Mouse (Mus musculus): ENCODE measurements around the gene Itpr3.
A peak's percentile ranks its signal among the peaks of the same experiment; 100 is the strongest.

Itpr3 gene

GRCm38 (mm10) chr17:27038335-27039050 lies 18.6 kb upstream of the Itpr3 start:
- DNase-seq (ENCODE audit: low spot score) = peak; percentile 53

DNA sequence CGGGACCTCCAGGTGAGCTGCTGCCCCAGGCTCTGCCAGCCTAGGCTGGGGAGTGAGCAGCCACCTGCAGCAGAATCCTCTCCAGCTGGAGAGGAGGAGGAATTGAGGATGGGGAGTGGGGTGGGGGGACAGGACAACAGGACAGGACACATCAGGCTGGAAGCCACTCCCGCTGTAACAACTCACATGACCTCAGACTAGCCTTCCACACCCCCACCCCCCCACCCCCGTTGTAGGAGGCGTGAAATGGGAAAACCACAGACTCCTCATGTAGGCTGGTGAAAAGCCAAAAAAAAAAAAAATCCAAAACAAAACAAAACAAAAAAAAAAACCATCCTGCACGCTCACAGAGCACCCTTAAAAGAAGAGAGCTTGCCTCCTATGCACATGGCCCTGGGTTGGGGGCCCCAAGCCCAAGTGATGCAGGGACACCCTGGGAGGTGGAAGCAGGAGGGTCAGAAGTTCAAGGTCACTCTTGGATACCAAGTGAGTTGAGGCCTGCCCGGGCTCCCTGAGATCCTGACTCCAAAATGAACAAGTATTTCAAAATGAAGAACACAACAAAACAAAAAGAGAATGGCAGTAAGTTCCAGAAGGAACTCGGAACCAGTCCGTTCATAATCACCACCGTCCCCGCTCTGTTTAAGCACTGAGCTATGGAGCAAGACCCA lies 17.5 kb upstream of the Itpr3 start:
- no peak for DNase-seq (ENCODE audit: low spot score)

GRCm38 (mm10) chr17:27040304-27041045 lies 16.6 kb upstream of the Itpr3 start:
- DNase-seq (ENCODE audit: low spot score) = no peak

DNA sequence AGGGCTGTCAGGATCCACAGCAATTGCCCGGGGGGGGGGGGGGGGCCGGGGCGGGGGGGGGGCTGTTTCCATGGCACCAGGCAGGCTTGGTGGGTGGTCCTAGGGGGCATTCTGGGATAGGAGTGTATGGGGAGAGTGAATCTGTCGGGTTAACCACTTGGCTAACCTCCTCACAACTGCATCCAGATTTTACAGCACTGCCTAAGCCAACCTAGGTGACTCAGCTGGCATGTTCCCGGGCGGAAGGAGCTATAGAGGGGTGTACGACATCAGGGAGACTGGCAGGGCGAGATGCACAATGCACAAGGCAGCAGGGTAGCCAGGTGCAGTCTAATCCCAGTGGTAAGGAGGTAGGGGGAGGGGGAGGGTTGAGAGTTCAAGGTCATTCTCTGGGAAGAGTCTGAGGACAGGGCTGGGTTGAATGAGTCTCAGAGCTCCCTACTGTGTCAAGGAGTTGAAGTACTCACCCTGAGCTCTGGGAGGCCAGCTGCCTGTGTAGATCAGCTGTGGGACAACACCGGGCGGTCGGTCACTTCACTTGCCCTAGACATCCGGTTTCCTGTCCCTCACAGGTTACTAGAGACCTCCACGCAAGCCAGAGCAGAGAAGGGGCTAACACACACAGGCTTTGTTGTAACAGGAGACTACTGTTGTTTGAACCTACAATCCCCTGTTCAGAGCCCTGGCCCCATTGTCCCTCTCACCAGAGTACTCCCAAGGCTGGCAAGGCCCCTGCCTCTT lies 15.9 kb upstream of the Itpr3 start:
- DNase-seq (ENCODE audit: low spot score) = no peak

GRCm38 (mm10) chr17:27041787-27042055 lies 15.4 kb upstream of the Itpr3 start:
- DNase-seq (ENCODE audit: low spot score) = no peak

GRCm38 (mm10) chr17:27042840-27043239 lies 14.3 kb upstream of the Itpr3 start:
- no peak for DNase-seq (ENCODE audit: low spot score)

- no peak for DNase-seq (ENCODE audit: low spot score)
Observed at GRCm38 (mm10) chr17:27045164-27045563, 11.9 kb upstream of the Itpr3 start.

GRCm38 (mm10) chr17:27047762-27048444 lies 9.2 kb upstream of the Itpr3 start:
- DNase-seq (ENCODE audit: low spot score) = no peak

- DNase-seq (ENCODE audit: low spot score) = no peak
Observed at GRCm38 (mm10) chr17:27048445-27049239, 8.5 kb upstream of the Itpr3 start.

GRCm38 (mm10) chr17:27050853-27051252 lies 6.3 kb upstream of the Itpr3 start:
- DNase-seq (ENCODE audit: low spot score) = no peak

GRCm38 (mm10) chr17:27051514-27051913 lies 5.6 kb upstream of the Itpr3 start:
- no peak for DNase-seq (ENCODE audit: low spot score)

DNA sequence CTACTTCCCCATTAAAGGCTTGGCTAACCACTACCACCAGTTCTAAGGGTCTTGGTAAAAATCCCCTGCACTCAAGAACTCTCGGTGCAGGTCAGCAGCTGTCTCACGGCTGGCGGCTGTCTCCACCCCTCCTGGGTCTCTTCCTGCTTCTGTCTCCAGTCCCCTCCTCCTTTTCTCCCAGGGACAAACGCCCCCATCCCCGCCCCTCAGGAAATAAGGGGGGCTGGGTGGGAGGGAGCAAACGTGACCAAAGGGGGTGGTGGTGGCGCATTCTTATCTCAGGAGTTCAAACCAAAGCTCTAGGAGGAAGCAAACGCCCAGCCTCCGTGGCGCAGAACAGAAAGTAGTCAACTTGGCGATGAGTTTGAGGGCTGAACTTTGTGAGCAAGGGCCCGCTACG lies 934 bp upstream of the Itpr3 start:
- peak; percentile 51 for DNase-seq (ENCODE audit: low spot score)

DNA sequence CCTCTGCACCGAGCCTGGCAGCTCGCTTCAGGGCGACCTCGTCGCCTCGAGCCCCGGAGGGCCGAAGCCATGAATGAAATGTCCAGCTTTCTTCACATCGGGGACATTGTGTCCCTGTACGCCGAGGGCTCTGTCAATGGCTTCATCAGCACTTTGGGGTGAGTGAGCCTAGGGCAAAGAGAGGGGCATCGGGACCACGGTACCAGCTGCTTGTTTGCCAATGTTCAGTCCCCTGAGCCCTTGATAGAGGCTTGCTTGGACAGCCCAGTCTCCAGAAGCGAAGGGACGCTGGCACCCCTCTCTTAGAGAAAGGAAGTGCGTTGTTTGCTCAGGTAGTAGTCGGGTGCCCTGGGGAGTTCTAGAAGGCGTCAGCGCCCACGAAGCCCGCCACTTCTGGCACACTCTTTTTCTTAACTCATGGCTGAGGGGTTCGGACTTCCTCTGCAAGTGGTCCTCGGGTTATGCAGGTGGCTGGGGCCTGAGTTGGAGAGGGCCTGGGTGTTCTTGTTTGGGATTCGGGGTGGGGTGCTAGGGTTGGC lies 482 bp downstream of the Itpr3 start:
- DNase-seq (ENCODE audit: low spot score) = no peak

- DNase-seq (ENCODE audit: low spot score) = no peak
Observed at GRCm38 (mm10) chr17:27060698-27061097, 3.6 kb downstream of the Itpr3 start.

DNA sequence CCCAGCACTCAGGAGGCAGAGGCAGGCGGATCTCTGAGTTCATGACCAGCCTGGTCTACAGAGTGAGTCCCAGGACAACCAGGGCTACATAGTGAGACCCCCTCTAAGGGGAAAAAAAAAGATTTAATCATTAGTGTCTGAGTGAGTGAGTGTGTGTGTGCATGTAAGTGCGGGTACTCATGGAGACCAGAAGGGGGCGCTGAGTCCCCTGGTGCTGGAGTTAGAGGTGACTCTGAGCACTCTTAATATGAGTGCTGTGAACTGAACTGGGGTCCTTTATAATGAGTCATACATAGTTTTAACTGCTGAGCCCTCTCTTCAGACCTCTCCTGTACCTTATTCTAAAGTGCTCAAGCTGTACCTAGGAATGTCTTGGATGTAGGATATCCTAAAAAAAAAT lies 4.6 kb downstream of the Itpr3 start:
- DNase-seq (ENCODE audit: low spot score) = no peak

- DNase-seq (ENCODE audit: low spot score) = no peak
Observed at GRCm38 (mm10) chr17:27062684-27063083, 5.6 kb downstream of the Itpr3 start.

GRCm38 (mm10) chr17:27063717-27064116 lies 6.6 kb downstream of the Itpr3 start:
- no peak for DNase-seq (ENCODE audit: low spot score)

GRCm38 (mm10) chr17:27064195-27064594 lies 7.1 kb downstream of the Itpr3 start:
- DNase-seq (ENCODE audit: low spot score) = no peak

DNA sequence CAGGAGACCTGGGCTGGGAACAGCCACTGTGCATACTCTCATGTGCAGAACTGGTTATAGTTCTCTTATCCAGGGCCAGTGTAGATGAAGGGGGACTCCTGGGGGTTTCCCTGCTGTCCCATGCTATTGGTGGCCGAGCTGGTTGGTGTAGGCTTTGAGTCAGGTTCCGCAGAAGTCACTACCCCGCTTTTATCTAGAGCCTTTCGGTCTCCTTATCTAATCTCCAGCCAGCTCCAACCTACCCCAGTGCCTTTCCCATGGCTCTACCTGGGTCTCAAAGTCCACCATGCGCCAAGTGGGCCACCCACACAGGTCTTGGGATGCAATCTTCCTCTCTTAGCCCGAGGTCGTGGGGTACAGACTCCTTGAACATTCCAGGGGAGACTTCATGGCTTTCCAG lies 9.0 kb downstream of the Itpr3 start:
- DNase-seq (ENCODE audit: low spot score) = no peak

- DNase-seq (ENCODE audit: low spot score) = no peak
Observed at GRCm38 (mm10) chr17:27069071-27069470, 12.0 kb downstream of the Itpr3 start.

DNA sequence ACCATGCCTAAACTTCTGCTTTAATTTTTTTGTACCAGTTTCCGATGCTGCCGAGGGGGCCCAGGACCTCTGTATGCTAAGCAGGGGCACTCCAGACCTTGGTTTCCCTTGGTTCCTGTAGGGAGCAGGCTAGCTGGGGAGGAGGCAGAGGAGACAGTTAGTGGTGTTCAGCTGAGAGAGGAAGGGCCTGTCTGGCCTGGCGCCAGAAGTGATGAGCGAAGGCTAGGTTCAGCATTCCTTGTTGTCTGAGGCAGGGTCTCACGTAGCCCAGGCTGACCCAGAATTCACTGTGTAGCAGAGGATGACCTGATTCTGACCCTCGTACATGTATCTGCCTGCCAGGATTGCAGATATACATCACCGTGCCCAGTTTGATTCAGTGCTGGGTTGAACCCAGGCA lies 13.8 kb downstream of the Itpr3 start:
- DNase-seq (ENCODE audit: low spot score) = no peak

Data from urinary bladder, postnatal 25 days (tissue).